Mouse (Mus musculus) cerebellum, postnatal 36 days (tissue): Measurements from ENCODE around the gene Cacng4.

Experiments used
- DNase-seq, 2 experiments: peaks; one replicate each; pipeline ENCODE4 v3.0.0; 2021 to 2022; ENCODE audit warnings: mixed read lengths in 2 of 2

The Cacng4 gene

GRCm38 (mm10) chr11:107716332-107716938 lies 77.9 kb downstream of the Cacng4 start, which contains the start of gene Cacng1:
TSS of gene Cacng1 (minus strand) at chr11:107716522.
- no peak for DNase-seq

- no peak for DNase-seq
Observed at GRCm38 (mm10) chr11:107714368-107714767, 80.0 kb downstream of the Cacng4 start.

- no peak for DNase-seq
Observed at GRCm38 (mm10) chr11:107710379-107710778, 84.0 kb downstream of the Cacng4 start.

- no peak for DNase-seq
Observed at GRCm38 (mm10) chr11:107707897-107708610, 86.3 kb downstream of the Cacng4 start.

GRCm38 (mm10) chr11:107705476-107706074 lies 88.8 kb downstream of the Cacng4 start:
- peak; percentile 53 to 60 for DNase-seq

- DNase-seq: no peak
Observed at GRCm38 (mm10) chr11:107705060-107705459, 89.3 kb downstream of the Cacng4 start.

- DNase-seq: peak in 1 of 2 experiments; percentile 10
Observed at GRCm38 (mm10) chr11:107703272-107704134, 90.9 kb downstream of the Cacng4 start.

GRCm38 (mm10) chr11:107699967-107700366 lies 94.4 kb downstream of the Cacng4 start:
- no peak for DNase-seq

GRCm38 (mm10) chr11:107693338-107693737 lies 101.0 kb downstream of the Cacng4 start:
- no peak for DNase-seq

GRCm38 (mm10) chr11:107691569-107691968 lies 102.8 kb downstream of the Cacng4 start:
- no peak for DNase-seq

GRCm38 (mm10) chr11:107688480-107688879 lies 105.9 kb downstream of the Cacng4 start:
- no peak for DNase-seq

- no peak for DNase-seq
Observed at GRCm38 (mm10) chr11:107686290-107686689, 108.1 kb downstream of the Cacng4 start.

GRCm38 (mm10) chr11:107683544-107684465 lies 110.6 kb downstream of the Cacng4 start:
- DNase-seq: no peak

GRCm38 (mm10) chr11:107682694-107683355 lies 111.5 kb downstream of the Cacng4 start:
- DNase-seq: no peak
